Mouse (Mus musculus) embryonic fibroblast, embryonic 13.5 days (primary cell): ENCODE measurements around the gene Dyrk1a.

Experiments
- CTCF ChIP-seq: IDR thresholded peaks from 2 replicates; pipeline ENCODE4 v1.5.1; 2011; ENCODE audit warnings: mild to moderate bottlenecking, control low read depth, low read length, moderate library complexity, borderline replicate concordance; ENCODE audit not compliant: insufficient read depth
- POLR2A ChIP-seq: IDR thresholded peaks from 2 replicates; pipeline ENCODE4 v1.6.1; 2011; ENCODE audit warnings: low read depth, mild to moderate bottlenecking, control low read depth, low read length, moderate library complexity

- TF ChIP-seq CTCF = no peak
- TF ChIP-seq POLR2A = no peak
These were observed 112.0 kb downstream of the Dyrk1a start for GRCm38 (mm10) chr16:94681760-94682159.
